Mouse (Mus musculus): ENCODE results near the gene Mosmo. TPM values are rescaled to one million over a fixed set of nuclear protein-coding genes. Genes with fewer than 3 reads are reported as not detected.

Mosmo gene
- polyA plus RNA-seq, 1 experiment from 2014 or later = 13.1 TPM

- Histone ChIP-seq H3K9ac (ENCODE audit: low read length) (no peak overlapping the region), H3K4me3 (ENCODE audit: low read depth, low read length) (no peak overlapping the region), H3K27ac (ENCODE audit: low read depth) (no peak overlapping the region), H3K36me3 (ENCODE audit: control insufficient read depth, insufficient read depth, low read length) (peaks cover 34% of the 10 kb centered on the region), H3K4me2 (ENCODE audit: low read length) (no peak overlapping the region), H3K9me3 (ENCODE audit: control insufficient read depth, low read length) (no peaks in the 10 kb centered on the region), H3K4me1 (replicated peaks; ENCODE audit: control insufficient read depth, insufficient read depth, low read length) (no peaks in the 10 kb centered on the region), H3K27me3 (replicated peaks; ENCODE audit: control insufficient read depth, insufficient read depth, low read length) (no peaks in the 10 kb centered on the region)
- no peak for ATAC-seq (replicated peaks; ENCODE audit: low FRiP score, low TSS enrichment, low read depth)
- DNase-seq (ENCODE audit: low spot score) = no peak
- WGBS = 95% methylated on average over 4 of the region's 4 CpGs
These were observed 15.3 kb upstream of the Mosmo start for GRCm38 (mm10) chr7:120662079-120662478.

- Histone ChIP-seq H3K36me3 (ENCODE audit: control insufficient read depth, insufficient read depth, low read length) (no peaks in the 10 kb centered on the region), H3K9me3 (ENCODE audit: control insufficient read depth, low read length) (no peaks in the 10 kb centered on the region), H3K4me1 (replicated peaks; ENCODE audit: control insufficient read depth, insufficient read depth, low read length) (no peaks in the 10 kb centered on the region), H3K27me3 (replicated peaks; ENCODE audit: control insufficient read depth, insufficient read depth, low read length) (no peaks in the 10 kb centered on the region), H3K9ac (ENCODE audit: low read length) (no peak within 1 kb of the TSS), H3K4me2 (ENCODE audit: low read length) (no peak within 1 kb of the TSS), H3K27ac (ENCODE audit: low read depth) (no peak within 1 kb of the TSS), H3K4me3 (ENCODE audit: low read depth, low read length) (no peak within 1 kb of the TSS)
- peak; percentile 50; the same call in 1 of the 2 replicates for ATAC-seq (replicated peaks; ENCODE audit: low FRiP score, low TSS enrichment, low read depth)
- 20% methylated on average over 14 of the region's 14 CpGs for WGBS
- DNase-seq (ENCODE audit: low spot score) = peak; percentile 88
These were observed 7.1 kb upstream of the Mosmo start, which contains the start of gene Pdzd9 for GRCm38 (mm10) chr7:120670153-120670875. Gene Pdzd9 (minus strand): TSS chr7:120670343.

- 67% methylated on average over 2 of the region's 2 CpGs for WGBS
- DNase-seq (ENCODE audit: low spot score) (no peak), ATAC-seq (replicated peaks; ENCODE audit: low FRiP score, low TSS enrichment, low read depth) (no peak)
- H3K9me3 ChIP-seq (ENCODE audit: control insufficient read depth, low read length) = no peaks in the 10 kb centered on the region
- no peak overlapping the region for H3K4me2 ChIP-seq (ENCODE audit: low read length)
- no peak overlapping the region for H3K4me3 ChIP-seq (ENCODE audit: low read depth, low read length)
- H3K27ac ChIP-seq (ENCODE audit: low read depth) = no peak overlapping the region
- H3K27me3 ChIP-seq (replicated peaks; ENCODE audit: control insufficient read depth, insufficient read depth, low read length) = no peaks in the 10 kb centered on the region
- H3K36me3 ChIP-seq (ENCODE audit: control insufficient read depth, insufficient read depth, low read length) = no peaks in the 10 kb centered on the region
- H3K4me1 ChIP-seq (replicated peaks; ENCODE audit: control insufficient read depth, insufficient read depth, low read length) = no peaks in the 10 kb centered on the region
- no peak overlapping the region for H3K9ac ChIP-seq (ENCODE audit: low read length)
These were observed 6.1 kb upstream of the Mosmo start for GRCm38 (mm10) chr7:120671271-120671670.

- 0 out of 2 replicates have a peak overlapping the region, but pooled peaks have one; percentile 73 for H3K27ac ChIP-seq (ENCODE audit: low read depth)
- H3K27me3 ChIP-seq (replicated peaks; ENCODE audit: control insufficient read depth, insufficient read depth, low read length) = no peaks in the 10 kb centered on the region
- no peaks in the 10 kb centered on the region for H3K9me3 ChIP-seq (ENCODE audit: control insufficient read depth, low read length)
- no peaks in the 10 kb centered on the region for H3K36me3 ChIP-seq (ENCODE audit: control insufficient read depth, insufficient read depth, low read length)
- peak overlapping the region; percentile 91 for H3K9ac ChIP-seq (ENCODE audit: low read length)
- peak; percentile 64 for DNase-seq (ENCODE audit: low spot score)
- 2% methylated on average over 41 of the region's 42 CpGs for WGBS
- H3K4me2 ChIP-seq (ENCODE audit: low read length) = peak overlapping the region; percentile 61
- peak overlapping the region; percentile 93 for H3K4me3 ChIP-seq (ENCODE audit: low read depth, low read length)
- ATAC-seq (replicated peaks; ENCODE audit: low FRiP score, low TSS enrichment, low read depth) = peak; percentile 72
- peaks cover 21% of the 10 kb centered on the region for H3K4me1 ChIP-seq (replicated peaks; ENCODE audit: control insufficient read depth, insufficient read depth, low read length)
These were observed 530 bp downstream of the Mosmo start for GRCm38 (mm10) chr7:120677764-120678531.

GRCm38 (mm10) chr7:120679023-120679422 is 1.6 kb downstream of the Mosmo start:
- H3K4me3 ChIP-seq (ENCODE audit: low read depth, low read length) = peak overlapping the region; percentile 93
- H3K36me3 ChIP-seq (ENCODE audit: control insufficient read depth, insufficient read depth, low read length) = no peaks in the 10 kb centered on the region
- H3K27me3 ChIP-seq (replicated peaks; ENCODE audit: control insufficient read depth, insufficient read depth, low read length) = no peaks in the 10 kb centered on the region
- H3K9me3 ChIP-seq (ENCODE audit: control insufficient read depth, low read length) = no peaks in the 10 kb centered on the region
- peak overlapping the region; percentile 61 for H3K4me2 ChIP-seq (ENCODE audit: low read length)
- peaks cover 21% of the 10 kb centered on the region for H3K4me1 ChIP-seq (replicated peaks; ENCODE audit: control insufficient read depth, insufficient read depth, low read length)
- WGBS = 42% methylated on average over 8 of the region's 8 CpGs
- no peak for DNase-seq (ENCODE audit: low spot score)
- no peak overlapping the region for H3K27ac ChIP-seq (ENCODE audit: low read depth)
- peak overlapping the region; percentile 91 for H3K9ac ChIP-seq (ENCODE audit: low read length)
- no peak for ATAC-seq (replicated peaks; ENCODE audit: low FRiP score, low TSS enrichment, low read depth)

- H3K9ac ChIP-seq (ENCODE audit: low read length) = no peak overlapping the region
- H3K4me3 ChIP-seq (ENCODE audit: low read depth, low read length) = no peak overlapping the region
- no peaks in the 10 kb centered on the region for H3K36me3 ChIP-seq (ENCODE audit: control insufficient read depth, insufficient read depth, low read length)
- H3K4me1 ChIP-seq (replicated peaks; ENCODE audit: control insufficient read depth, insufficient read depth, low read length) = peaks cover 32% of the 10 kb centered on the region
- no peaks in the 10 kb centered on the region for H3K27me3 ChIP-seq (replicated peaks; ENCODE audit: control insufficient read depth, insufficient read depth, low read length)
- H3K27ac ChIP-seq (ENCODE audit: low read depth) = no peak overlapping the region
- no peak for ATAC-seq (replicated peaks; ENCODE audit: low FRiP score, low TSS enrichment, low read depth)
- H3K4me2 ChIP-seq (ENCODE audit: low read length) = no peak overlapping the region
- DNase-seq (ENCODE audit: low spot score) = no peak
- 79% methylated on average over 4 of the region's 4 CpGs for WGBS
- H3K9me3 ChIP-seq (ENCODE audit: control insufficient read depth, low read length) = no peaks in the 10 kb centered on the region
These were observed 4.6 kb downstream of the Mosmo start for GRCm38 (mm10) chr7:120682002-120682401.

GRCm38 (mm10) chr7:120684731-120685161 is 7.3 kb downstream of the Mosmo start:
- H3K9ac ChIP-seq (ENCODE audit: low read length) = no peak overlapping the region
- ATAC-seq (replicated peaks; ENCODE audit: low FRiP score, low TSS enrichment, low read depth) (no peak), DNase-seq (ENCODE audit: low spot score) (no peak)
- H3K4me3 ChIP-seq (ENCODE audit: low read depth, low read length) = no peak overlapping the region
- peaks cover 17% of the 10 kb centered on the region for H3K4me1 ChIP-seq (replicated peaks; ENCODE audit: control insufficient read depth, insufficient read depth, low read length)
- no peaks in the 10 kb centered on the region for H3K36me3 ChIP-seq (ENCODE audit: control insufficient read depth, insufficient read depth, low read length)
- peak overlapping the region; percentile 18; the same call in 1 of the 2 replicates for H3K4me2 ChIP-seq (ENCODE audit: low read length)
- H3K9me3 ChIP-seq (ENCODE audit: control insufficient read depth, low read length) = no peaks in the 10 kb centered on the region
- WGBS = 30% methylated on average over 2 of the region's 2 CpGs
- peak overlapping the region; percentile 16; the same call in 1 of the 2 replicates for H3K27ac ChIP-seq (ENCODE audit: low read depth)
- no peaks in the 10 kb centered on the region for H3K27me3 ChIP-seq (replicated peaks; ENCODE audit: control insufficient read depth, insufficient read depth, low read length)

GRCm38 (mm10) chr7:120685227-120685626 is 7.8 kb downstream of the Mosmo start:
- Histone ChIP-seq H3K27ac (ENCODE audit: low read depth) (peak overlapping the region; percentile 16; the same call in 1 of the 2 replicates), H3K9me3 (ENCODE audit: control insufficient read depth, low read length) (no peaks in the 10 kb centered on the region), H3K27me3 (replicated peaks; ENCODE audit: control insufficient read depth, insufficient read depth, low read length) (no peaks in the 10 kb centered on the region), H3K9ac (ENCODE audit: low read length) (no peak overlapping the region), H3K4me3 (ENCODE audit: low read depth, low read length) (no peak overlapping the region), H3K4me2 (ENCODE audit: low read length) (peak overlapping the region; percentile 18; the same call in 1 of the 2 replicates), H3K36me3 (ENCODE audit: control insufficient read depth, insufficient read depth, low read length) (no peaks in the 10 kb centered on the region), H3K4me1 (replicated peaks; ENCODE audit: control insufficient read depth, insufficient read depth, low read length) (peaks cover 15% of the 10 kb centered on the region)
- 55% methylated on average over 6 of the region's 6 CpGs for WGBS
- ATAC-seq (replicated peaks; ENCODE audit: low FRiP score, low TSS enrichment, low read depth) (no peak), DNase-seq (ENCODE audit: low spot score) (no peak)
